Mouse (Mus musculus): ENCODE measurements at regions not wholly inside any gene's neighbourhood (a gene's known extent, or its start where the extent isn't known, plus 50 kb on each side); places are given as distances from the start of the nearest gene placed in this dataset.
"Not testable (repeated sequence)": the region's sequence is repeated elsewhere in the genome, so short reads cannot be mapped to it uniquely, and the experiment has no call there.

- not testable (repeated sequence) for H3K27ac ChIP-seq; H3K4me1 ChIP-seq; H3K4me3 ChIP-seq; H3K36me3 ChIP-seq; H3K4me2 ChIP-seq; H3K9ac ChIP-seq; ATAC-seq; H3K9me3 ChIP-seq (replicated peaks); H3K27me3 ChIP-seq (replicated peaks)
- WGBS (ENCODE audit: insufficient replicate concordance), result 90% methylated on average over 3 of the region's 3 CpGs
These were observed 99.7 kb upstream of the Sec61g start for GRCm38 (mm10) chr11:16607900-16608422.

DNA sequence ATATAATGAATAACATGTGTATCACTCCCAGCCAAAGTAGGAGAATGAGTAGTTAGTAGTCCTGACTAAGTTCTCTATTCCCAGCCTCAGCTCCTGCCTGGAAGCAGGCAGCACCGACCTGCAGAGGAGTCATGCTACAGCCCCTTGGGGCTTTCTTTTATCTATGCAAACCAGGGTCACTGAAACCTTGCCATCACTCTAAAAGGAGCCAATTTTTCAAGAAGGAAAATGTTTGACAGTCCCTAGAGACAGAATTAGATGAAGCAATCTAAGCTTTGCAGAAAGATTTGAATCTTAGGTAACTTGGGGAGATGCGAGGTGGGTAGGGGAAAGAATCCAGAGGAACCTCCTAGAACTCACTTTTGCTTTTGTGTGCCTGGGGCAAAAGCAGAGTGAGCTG lies 103.5 kb upstream of the Sec61g start:
- Histone ChIP-seq H3K27ac (no peak overlapping the region), H3K9me3 (replicated peaks) (no peaks in the 10 kb centered on the region), H3K4me3 (no peak overlapping the region), H3K4me1 (no peaks in the 10 kb centered on the region), H3K36me3 (no peaks in the 10 kb centered on the region), H3K27me3 (replicated peaks) (no peaks in the 10 kb centered on the region), H3K4me2 (no peak overlapping the region), H3K9ac (no peak overlapping the region)
- no peak for ATAC-seq
- WGBS (ENCODE audit: insufficient replicate concordance), result 33% methylated on average over 2 of the region's 2 CpGs

DNA sequence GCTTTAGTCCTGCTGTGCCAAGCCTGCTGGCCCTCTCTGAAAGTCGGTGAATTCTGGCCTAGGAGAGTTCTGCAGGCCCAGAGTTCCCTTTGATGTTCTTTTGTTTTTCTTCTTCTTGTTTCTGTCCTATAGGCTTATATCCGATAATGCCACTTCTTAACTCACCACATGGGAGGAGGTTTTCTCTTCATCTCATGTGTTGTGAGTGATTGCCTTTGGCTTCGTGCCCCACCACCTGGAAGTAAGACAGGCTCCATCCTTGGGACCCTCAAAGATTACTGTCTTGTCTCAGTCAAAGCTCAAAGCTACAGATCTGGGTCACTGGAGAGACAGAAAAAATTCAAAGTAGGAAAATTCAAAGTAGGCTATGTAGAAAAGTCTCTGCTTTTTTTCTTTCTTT lies 104.2 kb upstream of the Sec61g start:
- Histone ChIP-seq H3K4me3 (no peak overlapping the region), H3K36me3 (no peaks in the 10 kb centered on the region), H3K9ac (no peak overlapping the region), H3K9me3 (replicated peaks) (no peaks in the 10 kb centered on the region), H3K27ac (no peak overlapping the region), H3K4me1 (no peaks in the 10 kb centered on the region), H3K4me2 (no peak overlapping the region), H3K27me3 (replicated peaks) (no peaks in the 10 kb centered on the region)
- WGBS (ENCODE audit: insufficient replicate concordance), result 54% methylated on average over 3 of the region's 3 CpGs
- no peak for ATAC-seq

GRCm38 (mm10) chr11:16619736-16620135 lies 111.5 kb upstream of the Sec61g start:
- no peak overlapping the region for H3K4me3 ChIP-seq
- WGBS (ENCODE audit: insufficient replicate concordance), result 56% methylated on average over 1 of the region's 1 CpGs
- H3K27ac ChIP-seq, result no peak overlapping the region
- no peak overlapping the region for H3K9ac ChIP-seq
- no peaks in the 10 kb centered on the region for H3K9me3 ChIP-seq (replicated peaks)
- no peaks in the 10 kb centered on the region for H3K27me3 ChIP-seq (replicated peaks)
- no peak overlapping the region for H3K4me2 ChIP-seq
- H3K36me3 ChIP-seq, result no peaks in the 10 kb centered on the region
- no peak for ATAC-seq
- no peaks in the 10 kb centered on the region for H3K4me1 ChIP-seq

GRCm38 (mm10) chr11:16623694-16624093 lies 115.4 kb upstream of the Sec61g start:
- Histone ChIP-seq H3K27me3 (replicated peaks) (no peaks in the 10 kb centered on the region), H3K36me3 (no peaks in the 10 kb centered on the region), H3K9ac (no peak overlapping the region), H3K4me2 (no peak overlapping the region), H3K4me3 (no peak overlapping the region), H3K4me1 (no peaks in the 10 kb centered on the region), H3K27ac (no peak overlapping the region), H3K9me3 (replicated peaks) (no peaks in the 10 kb centered on the region)
- WGBS (ENCODE audit: insufficient replicate concordance), result 35% methylated on average over 2 of the region's 2 CpGs
- no peak for ATAC-seq

DNA sequence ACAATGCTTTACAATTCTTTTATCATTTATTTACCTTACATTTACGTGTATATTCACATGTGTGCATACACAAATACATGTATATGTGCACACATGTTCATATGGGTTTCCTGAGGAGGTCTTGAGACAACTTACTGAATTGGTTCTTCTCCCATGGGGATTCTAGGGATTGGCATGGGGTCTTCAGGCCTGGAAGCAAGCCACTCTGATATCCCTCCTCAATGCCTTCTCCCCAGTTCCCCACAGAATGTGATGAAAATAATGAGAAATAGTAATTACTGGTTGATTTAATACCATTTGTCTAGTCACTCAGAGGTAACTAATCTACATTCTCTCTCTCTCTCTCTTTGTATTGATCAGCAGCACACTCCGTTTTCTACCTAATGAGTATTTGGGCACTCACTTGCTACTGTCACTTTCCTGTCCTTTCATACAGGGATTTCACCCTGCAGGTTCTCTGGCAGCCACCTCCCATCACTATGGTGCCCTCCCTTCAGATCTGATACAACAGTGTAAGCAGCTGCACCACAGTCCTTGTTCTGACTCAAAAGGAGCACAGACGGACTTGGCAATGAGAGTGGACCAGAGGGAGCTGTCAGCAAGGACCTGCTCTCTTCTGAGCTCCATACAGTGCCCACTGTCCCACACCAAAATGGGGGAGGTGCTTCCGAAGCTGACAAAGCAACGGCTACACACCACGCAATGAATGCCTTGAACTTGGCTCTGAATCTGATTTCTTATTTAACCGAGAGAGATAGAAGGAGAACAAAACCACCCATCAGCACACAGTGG lies 119.2 kb upstream of the Sec61g start:
- Histone ChIP-seq H3K27ac (no peak overlapping the region), H3K4me3 (no peak overlapping the region), H3K9ac (no peak overlapping the region), H3K4me2 (no peak overlapping the region), H3K9me3 (replicated peaks) (no peaks in the 10 kb centered on the region), H3K4me1 (no peaks in the 10 kb centered on the region), H3K27me3 (replicated peaks) (no peaks in the 10 kb centered on the region), H3K36me3 (no peaks in the 10 kb centered on the region)
- 59% methylated on average over 7 of the region's 7 CpGs for WGBS (ENCODE audit: insufficient replicate concordance)
- ATAC-seq, result no peak

DNA sequence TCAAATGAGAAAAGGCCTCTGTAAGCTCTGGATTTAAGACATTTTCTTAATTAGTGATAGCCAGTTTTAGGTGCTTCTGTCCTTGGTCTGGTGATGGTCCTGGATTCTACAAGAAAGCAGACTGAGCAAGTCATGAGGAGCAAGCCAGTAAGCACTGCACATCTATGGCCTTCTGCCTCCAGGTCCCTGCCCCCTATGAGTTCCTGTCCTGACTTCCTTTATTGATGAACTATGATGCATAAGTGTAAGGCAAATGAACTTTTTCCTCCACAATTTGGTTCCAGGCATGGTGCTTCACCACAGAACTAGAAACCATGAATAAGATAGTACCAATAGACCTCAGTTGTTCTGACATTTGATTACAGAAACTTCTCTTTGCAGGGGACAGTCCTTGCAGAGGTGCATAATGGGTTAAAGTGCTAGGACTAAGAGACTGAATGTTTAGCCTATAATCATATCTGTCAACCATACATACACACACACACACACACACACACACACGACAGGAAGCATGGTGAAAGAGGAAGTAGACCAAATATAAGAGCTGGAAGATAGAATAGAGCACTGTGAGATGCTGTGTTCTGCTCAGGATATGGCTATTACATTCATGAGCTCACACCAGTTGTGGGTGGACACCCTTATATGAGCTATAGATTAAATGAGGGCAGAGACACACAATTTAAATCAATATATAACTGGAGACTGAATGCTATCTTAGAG lies 121.3 kb upstream of the Sec61g start:
- Histone ChIP-seq H3K27ac (no peak overlapping the region), H3K4me2 (no peak overlapping the region), H3K4me3 (no peak overlapping the region), H3K27me3 (replicated peaks) (no peaks in the 10 kb centered on the region), H3K9ac (no peak overlapping the region), H3K9me3 (replicated peaks) (no peaks in the 10 kb centered on the region), H3K4me1 (no peaks in the 10 kb centered on the region), H3K36me3 (no peaks in the 10 kb centered on the region)
- ATAC-seq, result no peak
- 7% methylated on average over 1 of the region's 1 CpGs for WGBS (ENCODE audit: insufficient replicate concordance)

DNA sequence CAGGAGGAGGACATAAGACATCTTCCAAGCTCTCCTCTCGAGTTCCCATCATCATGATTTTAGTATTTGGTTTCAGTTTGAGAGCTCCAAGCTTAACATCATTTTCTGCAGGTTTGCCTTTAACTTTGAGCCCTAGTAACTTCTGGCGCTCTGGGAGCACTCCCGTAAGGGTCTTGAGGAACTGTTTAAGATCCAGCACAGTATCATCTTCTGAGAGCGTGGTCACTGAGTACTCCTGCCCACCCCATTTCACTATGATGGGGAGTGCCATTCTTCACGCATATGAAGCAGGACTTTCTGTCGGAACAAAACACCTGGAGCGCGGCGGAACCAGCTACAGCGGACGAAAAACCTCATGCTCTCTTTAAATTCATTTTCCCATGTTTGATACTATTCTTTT lies 116.2 kb upstream of the Egfr start:
- ATAC-seq; H3K9me3 ChIP-seq (replicated peaks); H3K4me2 ChIP-seq; H3K9ac ChIP-seq; H3K4me1 ChIP-seq; H3K36me3 ChIP-seq; H3K27me3 ChIP-seq (replicated peaks); H3K4me3 ChIP-seq; H3K27ac ChIP-seq: not testable (repeated sequence)
- WGBS (ENCODE audit: insufficient replicate concordance), result 83% methylated on average over 11 of the region's 11 CpGs

DNA sequence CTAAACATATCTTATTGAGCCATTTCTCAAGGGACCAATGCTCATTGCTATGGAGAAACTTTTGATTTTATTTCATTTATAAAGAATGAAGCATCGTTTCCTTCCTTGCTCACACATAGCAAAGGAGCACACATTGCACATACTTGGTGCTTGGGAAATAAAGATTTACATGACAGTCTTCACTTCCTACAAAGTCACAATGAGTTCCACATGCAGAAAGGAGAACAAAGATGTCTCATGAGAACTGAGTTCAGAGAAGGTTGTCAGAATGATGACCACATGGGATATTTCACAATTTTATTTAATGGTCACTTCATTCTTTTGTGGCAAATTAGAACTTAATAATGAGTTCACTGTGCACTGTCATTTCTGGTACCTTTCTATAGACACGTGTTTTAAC lies 114.3 kb upstream of the Egfr start:
- H3K27me3 ChIP-seq (replicated peaks), result no peaks in the 10 kb centered on the region
- no peak overlapping the region for H3K4me2 ChIP-seq
- no peak for ATAC-seq
- no peaks in the 10 kb centered on the region for H3K9me3 ChIP-seq (replicated peaks)
- WGBS (ENCODE audit: insufficient replicate concordance), result 65% methylated on average over 2 of the region's 2 CpGs
- no peak overlapping the region for H3K9ac ChIP-seq
- no peak overlapping the region for H3K4me3 ChIP-seq
- H3K27ac ChIP-seq, result no peak overlapping the region
- H3K4me1 ChIP-seq, result no peaks in the 10 kb centered on the region
- H3K36me3 ChIP-seq, result no peaks in the 10 kb centered on the region

- Histone ChIP-seq H3K4me3 (no peak overlapping the region), H3K27ac (no peak overlapping the region), H3K4me2 (no peak overlapping the region), H3K9me3 (replicated peaks) (no peaks in the 10 kb centered on the region), H3K27me3 (replicated peaks) (no peaks in the 10 kb centered on the region), H3K9ac (no peak overlapping the region), H3K4me1 (no peaks in the 10 kb centered on the region), H3K36me3 (no peaks in the 10 kb centered on the region)
- ATAC-seq, result no peak
- WGBS (ENCODE audit: insufficient replicate concordance), result 59% methylated on average over 4 of the region's 4 CpGs
These were observed 113.7 kb upstream of the Egfr start for GRCm38 (mm10) chr11:16638349-16638748.

- Histone ChIP-seq H3K4me2 (no peak overlapping the region), H3K27ac (no peak overlapping the region), H3K4me3 (no peak overlapping the region), H3K9me3 (replicated peaks) (no peaks in the 10 kb centered on the region), H3K9ac (no peak overlapping the region), H3K36me3 (no peaks in the 10 kb centered on the region), H3K27me3 (replicated peaks) (no peaks in the 10 kb centered on the region), H3K4me1 (no peaks in the 10 kb centered on the region)
- ATAC-seq, result no peak
These were observed 102.4 kb upstream of the Egfr start for GRCm38 (mm10) chr11:16649599-16649998.

DNA sequence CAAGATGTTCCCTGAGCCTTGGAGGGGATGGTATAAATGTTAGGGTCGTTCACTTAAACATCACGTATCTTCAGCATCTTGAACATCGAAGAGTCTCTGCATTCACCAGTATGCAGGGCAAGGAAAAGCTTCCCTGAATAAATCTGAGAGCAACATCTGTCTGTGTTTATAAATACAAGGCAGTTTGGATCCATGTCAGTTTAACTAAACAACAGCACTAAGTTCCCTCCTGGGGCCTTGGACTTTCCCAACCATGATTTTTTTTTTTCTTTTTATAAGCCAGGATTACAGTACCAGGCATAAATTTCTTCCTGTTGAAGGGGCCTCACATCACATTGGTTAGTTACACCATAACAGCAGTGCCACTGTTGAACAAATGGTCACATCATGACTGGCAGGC lies 88.2 kb upstream of the Egfr start:
- no peak overlapping the region for H3K4me3 ChIP-seq
- 83% methylated on average over 3 of the region's 3 CpGs for WGBS (ENCODE audit: insufficient replicate concordance)
- no peak overlapping the region for H3K9ac ChIP-seq
- H3K27ac ChIP-seq, result no peak overlapping the region
- H3K27me3 ChIP-seq (replicated peaks), result no peaks in the 10 kb centered on the region
- H3K4me2 ChIP-seq, result no peak overlapping the region
- ATAC-seq, result no peak
- H3K9me3 ChIP-seq (replicated peaks), result no peaks in the 10 kb centered on the region
- H3K36me3 ChIP-seq, result no peaks in the 10 kb centered on the region
- no peaks in the 10 kb centered on the region for H3K4me1 ChIP-seq

Data from liver, embryonic 12.5 days (tissue).